Mouse (Mus musculus): ENCODE results near the gene Hsf5. TPM values are rescaled to one million over a fixed set of nuclear protein-coding genes. Genes with fewer than 3 reads are reported as not detected.

Hsf5 gene
- total RNA-seq, 2 experiments from 2014 or later: 0.19 TPM; not detected in 1

- ATAC-seq (replicated peaks; ENCODE audit: low FRiP score, low TSS enrichment, poor library complexity, severe bottlenecking): no peak
Observed at GRCm38 (mm10) chr11:87615952-87616351, 1.0 kb upstream of the Hsf5 start.

- ATAC-seq (replicated peaks; ENCODE audit: low FRiP score, low TSS enrichment, poor library complexity, severe bottlenecking): no peak
Observed at GRCm38 (mm10) chr11:87617606-87618005, 642 bp downstream of the Hsf5 start.

GRCm38 (mm10) chr11:87623160-87623559, 6.2 kb downstream of the Hsf5 start:
- ATAC-seq (replicated peaks; ENCODE audit: low FRiP score, low TSS enrichment, poor library complexity, severe bottlenecking): no peak

- ATAC-seq (replicated peaks; ENCODE audit: low FRiP score, low TSS enrichment, poor library complexity, severe bottlenecking): peak; percentile 79
Observed at GRCm38 (mm10) chr11:87629859-87630258, 12.9 kb downstream of the Hsf5 start.

- peak; percentile 6; the same call in 1 of the 2 replicates for ATAC-seq (replicated peaks; ENCODE audit: low FRiP score, low TSS enrichment, poor library complexity, severe bottlenecking)
Observed at GRCm38 (mm10) chr11:87638793-87639192, 21.8 kb downstream of the Hsf5 start.

GRCm38 (mm10) chr11:87639206-87639605, 22.2 kb downstream of the Hsf5 start:
- peak; percentile 98 for ATAC-seq (replicated peaks; ENCODE audit: low FRiP score, low TSS enrichment, poor library complexity, severe bottlenecking)

- ATAC-seq (replicated peaks; ENCODE audit: low FRiP score, low TSS enrichment, poor library complexity, severe bottlenecking): no peak
Observed at GRCm38 (mm10) chr11:87642865-87643264, 25.9 kb downstream of the Hsf5 start.

GRCm38 (mm10) chr11:87654693-87655092, 37.7 kb downstream of the Hsf5 start:
- ATAC-seq (replicated peaks; ENCODE audit: low FRiP score, low TSS enrichment, poor library complexity, severe bottlenecking): no peak

GRCm38 (mm10) chr11:87659216-87659615, 42.3 kb downstream of the Hsf5 start:
- no peak for ATAC-seq (replicated peaks; ENCODE audit: low FRiP score, low TSS enrichment, poor library complexity, severe bottlenecking)

GRCm38 (mm10) chr11:87662407-87662806, 45.4 kb downstream of the Hsf5 start, which contains the start of gene Rnf43:
Gene Rnf43, plus strand, starts transcription at chr11:87662722.
- peak; percentile 94 for ATAC-seq (replicated peaks; ENCODE audit: low FRiP score, low TSS enrichment, poor library complexity, severe bottlenecking)

- ATAC-seq (replicated peaks; ENCODE audit: low FRiP score, low TSS enrichment, poor library complexity, severe bottlenecking): no peak
Observed at GRCm38 (mm10) chr11:87662822-87663221, 45.9 kb downstream of the Hsf5 start.

GRCm38 (mm10) chr11:87663948-87664347, 47.0 kb downstream of the Hsf5 start:
- ATAC-seq (replicated peaks; ENCODE audit: low FRiP score, low TSS enrichment, poor library complexity, severe bottlenecking): no peak

- no peak for ATAC-seq (replicated peaks; ENCODE audit: low FRiP score, low TSS enrichment, poor library complexity, severe bottlenecking)
Observed at GRCm38 (mm10) chr11:87664521-87664920, 47.6 kb downstream of the Hsf5 start.

GRCm38 (mm10) chr11:87665224-87665623, 48.3 kb downstream of the Hsf5 start:
- no peak for ATAC-seq (replicated peaks; ENCODE audit: low FRiP score, low TSS enrichment, poor library complexity, severe bottlenecking)

- no peak for ATAC-seq (replicated peaks; ENCODE audit: low FRiP score, low TSS enrichment, poor library complexity, severe bottlenecking)
Observed at GRCm38 (mm10) chr11:87665658-87666057, 48.7 kb downstream of the Hsf5 start.

GRCm38 (mm10) chr11:87666256-87667035, 49.5 kb downstream of the Hsf5 start:
- no peak for ATAC-seq (replicated peaks; ENCODE audit: low FRiP score, low TSS enrichment, poor library complexity, severe bottlenecking)

GRCm38 (mm10) chr11:87667107-87668090, 50.4 kb downstream of the Hsf5 start:
- no peak for ATAC-seq (replicated peaks; ENCODE audit: low FRiP score, low TSS enrichment, poor library complexity, severe bottlenecking)

GRCm38 (mm10) chr11:87673282-87673681, 56.3 kb downstream of the Hsf5 start:
- ATAC-seq (replicated peaks; ENCODE audit: low FRiP score, low TSS enrichment, poor library complexity, severe bottlenecking): 0 out of 2 replicates have a peak, but pooled peaks have one; percentile 41

- ATAC-seq (replicated peaks; ENCODE audit: low FRiP score, low TSS enrichment, poor library complexity, severe bottlenecking): no peak
Observed at GRCm38 (mm10) chr11:87675606-87676005, 58.6 kb downstream of the Hsf5 start.

- ATAC-seq (replicated peaks; ENCODE audit: low FRiP score, low TSS enrichment, poor library complexity, severe bottlenecking): no peak
Observed at GRCm38 (mm10) chr11:87677756-87678155, 60.8 kb downstream of the Hsf5 start.
